In the genomic region with DNA sequence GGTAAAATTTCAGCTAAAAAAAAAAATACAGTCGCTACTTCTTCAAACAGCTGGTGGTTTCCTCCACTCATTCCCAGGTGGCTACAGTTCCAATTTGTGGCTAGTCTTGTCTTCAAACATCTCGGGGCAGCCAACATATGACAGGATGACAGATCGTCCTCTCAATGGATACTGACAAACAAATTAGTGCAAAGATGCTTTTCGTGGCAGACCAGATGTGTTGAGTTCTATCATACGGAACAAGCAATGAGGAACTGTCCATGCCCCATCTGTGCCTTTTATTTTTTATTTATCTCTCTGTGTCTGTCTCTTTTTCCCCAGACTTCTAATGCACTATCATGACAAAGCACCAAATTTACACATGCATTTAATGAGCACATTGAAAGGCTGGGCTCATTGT, we compare ENCODE assay signal across 8 mouse cellular contexts.
"Had no signal": no experiment of that assay in that cellular context is flagged by ENCODE, and none has a peak within 500 bp of the region (broad histone marks: within the 10 kb centered on the region; RNA-seq: fewer than 3 reads in every experiment).

No protein-coding gene starts in this region.

- H3K4me2 ChIP-seq: limb, embryonic 13.5 days; midbrain, embryonic 15.5 days had no signal

- H3K9me3 ChIP-seq: limb, embryonic 13.5 days; midbrain, embryonic 15.5 days had no signal

- DNase-seq: kidney, adult 2 months; kidney, postnatal 25 days; lung, adult 18-20 months; right cerebral cortex, postnatal 25 days; thymus, postnatal 4 days had no signal

- H3K9ac ChIP-seq: limb, embryonic 13.5 days; liver, embryonic 14.5 days; midbrain, embryonic 15.5 days had no signal

- H3K27me3 ChIP-seq: limb, embryonic 13.5 days; midbrain, embryonic 15.5 days had no signal

- ATAC-seq: midbrain, embryonic 15.5 days had no signal

- H3K36me3 ChIP-seq: limb, embryonic 13.5 days; midbrain, embryonic 15.5 days had no signal

- H3K4me3 ChIP-seq: limb, embryonic 13.5 days; midbrain, embryonic 15.5 days had no signal

- H3K27ac ChIP-seq: limb, embryonic 13.5 days; liver, embryonic 14.5 days; midbrain, embryonic 15.5 days had no signal

- H3K4me1 ChIP-seq: limb, embryonic 13.5 days; midbrain, embryonic 15.5 days had no signal
